ENCODE assay signal across 7 mouse cellular contexts in the genomic region with DNA sequence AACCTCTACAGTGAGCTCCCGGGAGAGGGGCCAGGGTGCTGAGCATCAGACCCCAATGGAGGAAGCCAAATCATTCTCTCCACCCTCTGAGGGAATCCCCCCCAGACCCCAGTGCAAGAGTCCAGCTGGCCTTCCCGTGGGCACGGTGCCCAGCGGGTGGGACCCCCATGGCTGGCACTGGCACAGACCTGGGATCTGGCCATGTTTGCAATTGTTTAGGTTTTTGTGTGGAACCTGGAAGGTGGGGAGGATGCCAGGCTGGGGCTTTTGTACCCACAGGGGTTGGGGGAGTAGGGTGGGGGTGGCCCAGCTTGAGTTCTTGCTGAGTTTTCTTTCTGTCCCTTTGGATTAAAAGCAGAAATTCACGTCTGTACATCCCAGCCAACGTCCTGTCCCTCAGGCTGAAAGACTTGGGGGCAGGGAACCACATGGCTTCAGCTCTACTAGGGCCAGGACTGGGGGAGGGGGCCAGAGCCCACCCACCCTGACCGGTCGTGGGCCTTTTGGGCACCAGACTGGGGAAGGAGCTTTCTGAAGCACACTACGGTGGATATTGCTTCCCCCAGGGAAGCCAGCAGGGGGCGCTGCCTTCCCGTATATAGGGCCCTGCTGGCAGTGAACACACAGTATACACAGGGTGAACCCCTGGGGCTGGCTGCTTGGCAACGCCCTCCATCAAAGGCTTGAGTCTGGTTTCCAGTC. TPM values are rescaled to one million over a fixed set of nuclear protein-coding genes. Genes with fewer than 3 reads are reported as not detected.
DNase-seq lines count a peak whose midpoint lies in the region; ATAC-seq and TF ChIP-seq lines count a peak whose summit lies in the region.

No protein-coding gene starts in this region.

- 0 out of 2 replicates have a peak, but pooled peaks cover 7% of the 10 kb centered on the region for H3K4me1 ChIP-seq in intestine, postnatal 0 days (replicated peaks; ENCODE audit: control insufficient read depth, insufficient read depth, low read length)
- H3K4me1 ChIP-seq in limb, embryonic 11.5 days (ENCODE audit: control insufficient read depth, insufficient read depth, low read length) = peaks cover 72% of the 10 kb centered on the region
- peaks cover 83% of the 10 kb centered on the region for H3K4me1 ChIP-seq in midbrain, embryonic 13.5 days (replicated peaks)
- H3K4me1 ChIP-seq in small intestine, adult 2 months (ENCODE audit: control insufficient read depth, insufficient read depth, insufficient read length, low read length) = peaks cover 21% of the 10 kb centered on the region

- 19% methylated on average over 12 of the region's 12 CpGs for WGBS in intestine, postnatal 0 days
- WGBS in limb, embryonic 11.5 days = 11% methylated on average over 12 of the region's 12 CpGs
- WGBS in midbrain, embryonic 13.5 days = 6% methylated on average over 12 of the region's 12 CpGs
- 34% methylated on average over 12 of the region's 12 CpGs for WGBS in small intestine, adult 2 months

- H3K4me3 ChIP-seq in intestine, postnatal 0 days (ENCODE audit: low read depth, low read length) = no peak overlapping the region
- H3K4me3 ChIP-seq in limb, embryonic 11.5 days (ENCODE audit: low read depth, low read length) = no peak overlapping the region
- no peak overlapping the region for H3K4me3 ChIP-seq in midbrain, embryonic 13.5 days (replicated peaks)
- no peak overlapping the region for H3K4me3 ChIP-seq in small intestine, adult 2 months (ENCODE audit: low read depth, low read length)

- no peak overlapping the region for H3K27ac ChIP-seq in intestine, postnatal 0 days (ENCODE audit: low read depth, low read length)
- H3K27ac ChIP-seq in limb, embryonic 11.5 days (replicated peaks; ENCODE audit: low read depth, low read length) = no peak overlapping the region
- peak overlapping the region; percentile 67 for H3K27ac ChIP-seq in midbrain, embryonic 13.5 days
- H3K27ac ChIP-seq in small intestine, adult 2 months (ENCODE audit: insufficient read depth, low read depth, low read length) = no peak overlapping the region

- ATAC-seq in granulocyte monocyte progenitor cell, adult 5-6 weeks (replicated peaks; ENCODE audit: poor library complexity, severe bottlenecking) = peak; percentile 36
- peak; percentile 68 for ATAC-seq in intestine, postnatal 0 days
- peak; percentile 59 for ATAC-seq in limb, embryonic 11.5 days (ENCODE audit: insufficient number of reproducible peaks, low FRiP score, low TSS enrichment, low read depth)
- peak; percentile 80 for ATAC-seq in midbrain, embryonic 13.5 days

- DNase-seq in adrenal gland, adult 8-10 months = peak; percentile 72
- peak; percentile 86 for DNase-seq in embryo, embryonic 9.5 days (ENCODE audit: extremely low spot score)
- DNase-seq in limb, embryonic 11.5 days (ENCODE audit: low spot score) = peak; percentile 95

- no peak overlapping the region for H3K4me2 ChIP-seq in intestine, postnatal 0 days (replicated peaks; ENCODE audit: low read depth)
- H3K4me2 ChIP-seq in limb, embryonic 11.5 days (ENCODE audit: low read depth, severe bottlenecking) = no peak overlapping the region; the same call in 1 of the 2 replicates
- H3K4me2 ChIP-seq in midbrain, embryonic 13.5 days (replicated peaks) = no peak overlapping the region; the same call in 1 of the 2 replicates

- H3K27me3 ChIP-seq in intestine, postnatal 0 days (replicated peaks; ENCODE audit: control insufficient read depth, insufficient read depth, low read length) = peaks cover 52% of the 10 kb centered on the region
- peaks cover 46% of the 10 kb centered on the region for H3K27me3 ChIP-seq in limb, embryonic 11.5 days (ENCODE audit: control insufficient read depth, insufficient read depth, low read length)
- peaks cover 64% of the 10 kb centered on the region for H3K27me3 ChIP-seq in midbrain, embryonic 13.5 days
- peaks cover 29% of the 10 kb centered on the region for H3K27me3 ChIP-seq in small intestine, adult 2 months (ENCODE audit: control insufficient read depth, insufficient read depth, low read length)

- peak; percentile 98 for TF ChIP-seq CTCF in intestine, postnatal 0 days (IDR thresholded peaks at IDR 0.05; ENCODE audit: low read depth)
- TF ChIP-seq CTCF in small intestine, adult 2 months (IDR thresholded peaks at IDR 0.05; ENCODE audit: extremely low read depth, insufficient read length, insufficient replicate concordance, low read depth, low read length) = peak; percentile 94

- no peak for TF ChIP-seq POLR2A in small intestine, adult 2 months (IDR thresholded peaks at IDR 0.05; ENCODE audit: low read depth, low read length)

- H3K36me3 ChIP-seq in intestine, postnatal 0 days (ENCODE audit: control insufficient read depth, insufficient read depth) = peaks cover 9% of the 10 kb centered on the region; the same call in 1 of the 2 replicates
- no peaks in the 10 kb centered on the region for H3K36me3 ChIP-seq in limb, embryonic 11.5 days (ENCODE audit: control insufficient read depth, insufficient read depth, low read length)
- H3K36me3 ChIP-seq in midbrain, embryonic 13.5 days = no peaks in the 10 kb centered on the region
- H3K36me3 ChIP-seq in small intestine, adult 2 months (ENCODE audit: control insufficient read depth, insufficient read depth, low read length) = no peaks in the 10 kb centered on the region; the same call in 1 of the 2 replicates

- no peak overlapping the region for H3K9ac ChIP-seq in intestine, postnatal 0 days (ENCODE audit: low read depth, low read length)
- no peak overlapping the region; the same call in 1 of the 2 replicates for H3K9ac ChIP-seq in limb, embryonic 11.5 days (ENCODE audit: low read length)
- H3K9ac ChIP-seq in midbrain, embryonic 13.5 days (replicated peaks) = no peak overlapping the region; the same call in 1 of the 2 replicates

- H3K9me3 ChIP-seq in intestine, postnatal 0 days (ENCODE audit: control insufficient read depth) = no peaks in the 10 kb centered on the region
- H3K9me3 ChIP-seq in limb, embryonic 11.5 days (ENCODE audit: control insufficient read depth, low read length) = no peaks in the 10 kb centered on the region
- H3K9me3 ChIP-seq in midbrain, embryonic 13.5 days = no peaks in the 10 kb centered on the region

RNA-seq across cellular contexts. Expression of a gene that starts 7.7 kb away (rescaled TPM):
- total RNA-seq in adrenal gland, adult 8-10 months (2022) = 1 to 10 TPM; 3.1 to 5.6 (median 4.2) TPM
- 82.1 and 133 TPM in 2 replicates for total RNA-seq in granulocyte monocyte progenitor cell, adult 5-6 weeks (2014; fragmentation: Nextera tagmentation)
- 65.9 and 73.3 TPM in 2 replicates for total RNA-seq in granulocyte monocyte progenitor cell, adult 5-6 weeks (2017)
- 3.5 and 3.9 TPM in 2 replicates for polyA plus RNA-seq in intestine, postnatal 0 days (2015; fragmentation: Nextera tagmentation; extraction: Ambion mirVana)
- polyA plus RNA-seq in limb, embryonic 11.5 days (2014; fragmentation: Nextera tagmentation; extraction: Ambion mirVana) = 3.9 and 4.8 TPM in 2 replicates
- 2.1 and 2.4 TPM in 2 replicates for polyA plus RNA-seq in midbrain, embryonic 13.5 days (2015; fragmentation: Nextera tagmentation; extraction: Ambion mirVana)
- polyA plus RNA-seq in small intestine, adult 2 months (2012; rRNA removed) = 4.2 and 8.2 TPM in 2 replicates

RNA-seq across cellular contexts. Expression of a gene that starts 13.9 kb away (rescaled TPM):
- total RNA-seq in adrenal gland, adult 8-10 months (2022) = under 1 TPM in 2 of 4 experiments, not detected in 2; 0.52 to 0.73 TPM
- 11.0 and 17.9 TPM in 2 replicates for total RNA-seq in granulocyte monocyte progenitor cell, adult 5-6 weeks (2014; fragmentation: Nextera tagmentation)
- total RNA-seq in granulocyte monocyte progenitor cell, adult 5-6 weeks (2017) = 4.4 and 4.8 TPM in 2 replicates
- 1.0 and 1.5 TPM in 2 replicates for polyA plus RNA-seq in intestine, postnatal 0 days (2015; fragmentation: Nextera tagmentation; extraction: Ambion mirVana)
- 7.7 and 8.6 TPM in 2 replicates for polyA plus RNA-seq in limb, embryonic 11.5 days (2014; fragmentation: Nextera tagmentation; extraction: Ambion mirVana)
- 1.3 and 1.9 TPM in 2 replicates for polyA plus RNA-seq in midbrain, embryonic 13.5 days (2015; fragmentation: Nextera tagmentation; extraction: Ambion mirVana)
- polyA plus RNA-seq in small intestine, adult 2 months (2012; rRNA removed) = 0.30 TPM in 2 replicates

RNA-seq across cellular contexts. Expression of a gene that starts 21.3 kb away (rescaled TPM):
- 10 to 100 TPM; 81.0 to 86.9 (median 83.7) TPM for total RNA-seq in adrenal gland, adult 8-10 months (2022)
- total RNA-seq in granulocyte monocyte progenitor cell, adult 5-6 weeks (2014; fragmentation: Nextera tagmentation) = 92.9 and 98.1 TPM in 2 replicates
- 46.5 and 59.2 TPM in 2 replicates for total RNA-seq in granulocyte monocyte progenitor cell, adult 5-6 weeks (2017)
- polyA plus RNA-seq in intestine, postnatal 0 days (2015; fragmentation: Nextera tagmentation; extraction: Ambion mirVana) = 9.3 and 9.8 TPM in 2 replicates
- polyA plus RNA-seq in limb, embryonic 11.5 days (2014; fragmentation: Nextera tagmentation; extraction: Ambion mirVana) = 26.4 and 26.7 TPM in 2 replicates
- polyA plus RNA-seq in midbrain, embryonic 13.5 days (2015; fragmentation: Nextera tagmentation; extraction: Ambion mirVana) = 16.8 and 17.3 TPM in 2 replicates
- polyA plus RNA-seq in small intestine, adult 2 months (2012; rRNA removed) = 57.2 and 104 TPM in 2 replicates

RNA-seq across cellular contexts. Expression of a gene that starts 22.8 kb away (rescaled TPM):
- 100 to 1,000 TPM in 2 of 4 experiments, 10 to 100 TPM in 2; 75.4 to 109 (median 88.5) TPM for total RNA-seq in adrenal gland, adult 8-10 months (2022)
- total RNA-seq in granulocyte monocyte progenitor cell, adult 5-6 weeks (2014; fragmentation: Nextera tagmentation) = 76.9 and 123 TPM in 2 replicates
- 73.8 and 95.9 TPM in 2 replicates for total RNA-seq in granulocyte monocyte progenitor cell, adult 5-6 weeks (2017)
- 22.3 and 23.7 TPM in 2 replicates for polyA plus RNA-seq in intestine, postnatal 0 days (2015; fragmentation: Nextera tagmentation; extraction: Ambion mirVana)
- polyA plus RNA-seq in limb, embryonic 11.5 days (2014; fragmentation: Nextera tagmentation; extraction: Ambion mirVana) = 65.7 and 65.9 TPM in 2 replicates
- polyA plus RNA-seq in midbrain, embryonic 13.5 days (2015; fragmentation: Nextera tagmentation; extraction: Ambion mirVana) = 50.1 and 55.7 TPM in 2 replicates
- polyA plus RNA-seq in small intestine, adult 2 months (2012; rRNA removed) = 38.3 and 55.2 TPM in 2 replicates

RNA-seq across cellular contexts. Expression of a gene that starts 46.3 kb away (rescaled TPM):
- 10 to 100 TPM; 18.3 to 48.9 (median 22.3) TPM for total RNA-seq in adrenal gland, adult 8-10 months (2022)
- 33.3 and 44.1 TPM in 2 replicates for total RNA-seq in granulocyte monocyte progenitor cell, adult 5-6 weeks (2014; fragmentation: Nextera tagmentation)
- 40.7 and 47.6 TPM in 2 replicates for total RNA-seq in granulocyte monocyte progenitor cell, adult 5-6 weeks (2017)
- polyA plus RNA-seq in intestine, postnatal 0 days (2015; fragmentation: Nextera tagmentation; extraction: Ambion mirVana) = 77.3 and 79.4 TPM in 2 replicates
- polyA plus RNA-seq in limb, embryonic 11.5 days (2014; fragmentation: Nextera tagmentation; extraction: Ambion mirVana) = 149 and 156 TPM in 2 replicates
- polyA plus RNA-seq in midbrain, embryonic 13.5 days (2015; fragmentation: Nextera tagmentation; extraction: Ambion mirVana) = 20.0 and 26.3 TPM in 2 replicates
- polyA plus RNA-seq in small intestine, adult 2 months (2012; rRNA removed) = 37.0 and 72.7 TPM in 2 replicates
